Mouse (Mus musculus): ENCODE measurements around the gene Fbxo27. TPM values are rescaled to one million over a fixed set of nuclear protein-coding genes. Genes with fewer than 3 reads are reported as not detected.

Fbxo27 gene
- polyA plus RNA-seq (2015; fragmentation: Nextera tagmentation; extraction: Ambion mirVana) = 0.19 and 0.24 TPM in 2 replicates

DNA sequence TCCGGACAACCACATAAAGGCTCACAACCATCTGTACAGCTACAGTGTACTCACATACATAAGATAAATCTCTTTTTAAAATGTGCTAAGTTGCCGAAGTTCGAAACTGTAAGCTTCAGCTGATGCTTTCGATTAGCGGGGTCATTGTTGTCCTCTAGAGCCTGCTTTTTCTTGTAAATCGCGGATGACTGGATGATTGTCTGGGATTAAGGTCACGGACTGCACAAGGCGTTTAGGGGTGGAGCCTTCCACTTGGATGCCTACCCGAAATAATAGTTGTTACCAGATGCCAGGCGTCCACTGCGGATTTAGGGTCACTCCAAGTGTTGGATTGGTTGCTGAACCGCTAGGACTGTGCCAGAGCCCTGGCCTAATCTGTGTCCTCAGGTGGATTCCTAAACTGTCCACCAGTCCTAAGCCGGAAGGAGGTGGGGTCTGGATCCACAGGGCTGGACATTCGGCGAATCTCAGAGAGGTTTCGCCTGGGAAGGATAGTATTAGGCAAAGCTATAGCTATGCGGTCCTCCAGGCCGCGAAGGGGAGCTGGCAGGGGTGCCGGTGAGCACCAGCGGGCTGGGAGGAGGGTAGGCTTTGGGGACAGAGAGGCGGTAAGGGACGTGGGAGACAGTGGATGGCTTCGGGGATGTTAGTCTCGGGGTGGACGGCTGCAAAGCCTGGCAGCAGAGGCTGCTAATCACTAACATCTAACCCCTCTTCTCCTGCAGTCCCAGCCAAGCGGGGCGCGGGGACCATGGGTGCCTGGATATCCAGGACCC lies at the start of gene Fbxo27:
TSS of gene Fbxo27 (plus strand) at position 305 of the 776 bp plus-strand sequence.
- Histone ChIP-seq H3K27me3 (ENCODE audit: insufficient read depth, low read length) (peaks cover 21% of the 10 kb centered on the region), H3K4me3 (ENCODE audit: low read depth, low read length) (peak within 1 kb of the TSS; percentile 29), H3K4me2 (ENCODE audit: low read depth, low read length) (peak within 1 kb of the TSS; percentile 66), H3K36me3 (replicated peaks; ENCODE audit: insufficient read depth, low read length) (no peaks in the 10 kb centered on the region), H3K27ac (ENCODE audit: low read depth) (no peak within 1 kb of the TSS), H3K9me3 (ENCODE audit: low read length) (no peaks in the 10 kb centered on the region), H3K9ac (replicated peaks) (peak within 1 kb of the TSS; percentile 26; the same call in 1 of the 2 replicates), H3K4me1 (ENCODE audit: insufficient read depth) (peaks cover 7% of the 10 kb centered on the region; the same call in 1 of the 2 replicates)
- ATAC-seq (peak; percentile 18; the same call in 1 of the 2 replicates), DNase-seq (no peak)
- no peak for TF ChIP-seq EP300 (IDR thresholded peaks at IDR 0.05; ENCODE audit: low read depth)
- no peak for TF ChIP-seq CTCF (IDR thresholded peaks at IDR 0.05; ENCODE audit: low read depth)
- 39% methylated on average over 28 of the region's 30 CpGs for whole genome bisulfite sequencing (ENCODE audit: insufficient replicate concordance)

GRCm38 (mm10) chr7:28645366-28645765 lies 47.3 kb upstream of the Fbxo27 start:
- 80% methylated on average over 6 of the region's 6 CpGs for WGBS (ENCODE audit: insufficient replicate concordance)
- H3K27ac ChIP-seq (ENCODE audit: low read depth) = 0 out of 2 replicates have a peak overlapping the region, but pooled peaks have one; percentile 41

GRCm38 (mm10) chr7:28645947-28646475 lies 46.6 kb upstream of the Fbxo27 start:
- Histone ChIP-seq H3K27ac (ENCODE audit: low read depth) (peak overlapping the region; percentile 50; the same call in 1 of the 2 replicates), H3K9ac (replicated peaks) (no peak overlapping the region), H3K36me3 (replicated peaks; ENCODE audit: insufficient read depth, low read length) (no peaks in the 10 kb centered on the region), H3K9me3 (ENCODE audit: low read length) (no peaks in the 10 kb centered on the region), H3K27me3 (ENCODE audit: insufficient read depth, low read length) (no peaks in the 10 kb centered on the region), H3K4me3 (ENCODE audit: low read depth, low read length) (no peak overlapping the region), H3K4me2 (ENCODE audit: low read depth, low read length) (no peak overlapping the region), H3K4me1 (ENCODE audit: insufficient read depth) (no peaks in the 10 kb centered on the region)
- peak; percentile 85 for TF ChIP-seq EP300 (IDR thresholded peaks at IDR 0.05; ENCODE audit: low read depth)
- no peak for TF ChIP-seq CTCF (IDR thresholded peaks at IDR 0.05; ENCODE audit: low read depth)
- peak; percentile 96 for ATAC-seq
- WGBS (ENCODE audit: insufficient replicate concordance) = 63% methylated on average over 2 of the region's 2 CpGs
- peak; percentile 35 for DNase-seq

More at GRCm38 (mm10) chr7:28645366-28645765, 47.3 kb upstream of the Fbxo27 start:
- H3K9me3 ChIP-seq (ENCODE audit: low read length) = no peaks in the 10 kb centered on the region
- no peaks in the 10 kb centered on the region for H3K4me1 ChIP-seq (ENCODE audit: insufficient read depth)
- no peak for DNase-seq
- no peak overlapping the region for H3K9ac ChIP-seq (replicated peaks)
- no peak overlapping the region for H3K4me3 ChIP-seq (ENCODE audit: low read depth, low read length)
- H3K27me3 ChIP-seq (ENCODE audit: insufficient read depth, low read length) = no peaks in the 10 kb centered on the region
- no peak for ATAC-seq
- H3K36me3 ChIP-seq (replicated peaks; ENCODE audit: insufficient read depth, low read length) = no peaks in the 10 kb centered on the region
- H3K4me2 ChIP-seq (ENCODE audit: low read depth, low read length) = no peak overlapping the region
- TF ChIP-seq CTCF (IDR thresholded peaks at IDR 0.05; ENCODE audit: low read depth) = no peak
- no peak for TF ChIP-seq EP300 (IDR thresholded peaks at IDR 0.05; ENCODE audit: low read depth)

- WGBS (ENCODE audit: insufficient replicate concordance) = 52% methylated on average over 7 of the region's 7 CpGs
Measured at GRCm38 (mm10) chr7:28647016-28647415, 45.6 kb upstream of the Fbxo27 start.

DNA sequence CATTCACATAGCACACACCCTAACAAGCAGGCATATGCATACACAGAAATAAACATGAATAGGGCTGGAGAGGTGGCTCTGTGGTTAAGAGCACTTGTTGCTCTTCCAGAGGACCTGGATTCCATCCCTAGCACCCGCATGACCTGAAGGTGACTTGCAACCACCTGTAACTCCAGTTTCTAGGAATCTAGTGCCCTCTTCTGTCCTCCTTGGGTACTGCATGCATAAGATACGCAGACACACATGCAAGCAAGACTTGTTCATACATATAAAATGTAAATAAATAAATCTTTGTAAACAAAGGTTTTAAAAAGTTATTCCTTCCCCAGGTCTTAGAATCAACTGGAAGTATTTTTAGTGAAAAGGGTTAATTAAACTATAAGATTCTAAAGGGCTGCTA lies 41.5 kb upstream of the Fbxo27 start:
- H3K27me3 ChIP-seq (ENCODE audit: insufficient read depth, low read length) = no peaks in the 10 kb centered on the region
- H3K36me3 ChIP-seq (replicated peaks; ENCODE audit: insufficient read depth, low read length) = no peaks in the 10 kb centered on the region
- no peak for DNase-seq
- WGBS (ENCODE audit: insufficient replicate concordance) = 87% methylated on average over 2 of the region's 2 CpGs
- no peak overlapping the region for H3K4me3 ChIP-seq (ENCODE audit: low read depth, low read length)
- no peaks in the 10 kb centered on the region for H3K9me3 ChIP-seq (ENCODE audit: low read length)
- no peak overlapping the region for H3K9ac ChIP-seq (replicated peaks)
- H3K4me1 ChIP-seq (ENCODE audit: insufficient read depth) = no peaks in the 10 kb centered on the region
- no peak overlapping the region for H3K4me2 ChIP-seq (ENCODE audit: low read depth, low read length)
- peak; percentile 52 for TF ChIP-seq CTCF (IDR thresholded peaks at IDR 0.05; ENCODE audit: low read depth)
- TF ChIP-seq EP300 (IDR thresholded peaks at IDR 0.05; ENCODE audit: low read depth) = no peak
- ATAC-seq = no peak
- H3K27ac ChIP-seq (ENCODE audit: low read depth) = no peak overlapping the region

More at GRCm38 (mm10) chr7:28647016-28647415, 45.6 kb upstream of the Fbxo27 start:
- H3K27ac ChIP-seq (ENCODE audit: low read depth) = no peak overlapping the region
- no peak for ATAC-seq
- H3K36me3 ChIP-seq (replicated peaks; ENCODE audit: insufficient read depth, low read length) = no peaks in the 10 kb centered on the region
- H3K27me3 ChIP-seq (ENCODE audit: insufficient read depth, low read length) = no peaks in the 10 kb centered on the region
- no peak for TF ChIP-seq EP300 (IDR thresholded peaks at IDR 0.05; ENCODE audit: low read depth)
- peak; percentile 32 for TF ChIP-seq CTCF (IDR thresholded peaks at IDR 0.05; ENCODE audit: low read depth)
- no peaks in the 10 kb centered on the region for H3K9me3 ChIP-seq (ENCODE audit: low read length)
- no peak overlapping the region for H3K4me3 ChIP-seq (ENCODE audit: low read depth, low read length)
- no peak for DNase-seq
- H3K4me1 ChIP-seq (ENCODE audit: insufficient read depth) = no peaks in the 10 kb centered on the region
- H3K4me2 ChIP-seq (ENCODE audit: low read depth, low read length) = no peak overlapping the region
- H3K9ac ChIP-seq (replicated peaks) = no peak overlapping the region

DNA sequence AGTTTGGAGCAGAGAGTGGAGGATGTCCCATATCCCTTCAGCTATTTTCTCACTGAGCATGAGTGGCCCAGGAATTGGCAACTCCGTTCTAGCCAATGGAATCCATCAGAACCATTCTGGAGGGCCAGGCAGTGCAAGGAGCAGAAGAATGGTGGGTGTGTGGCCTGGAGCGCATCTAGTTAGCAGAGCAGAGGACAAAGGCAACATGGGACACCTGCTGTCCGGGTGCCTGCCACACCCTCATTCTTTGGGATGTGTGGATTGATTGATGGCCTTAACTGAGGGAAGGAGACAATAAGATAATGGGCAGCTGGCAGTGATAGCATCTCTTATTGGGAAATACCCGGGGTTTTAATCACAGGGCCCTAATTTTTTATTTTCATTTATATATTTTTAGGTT lies 36.2 kb upstream of the Fbxo27 start:
- H3K9ac ChIP-seq (replicated peaks) = no peak overlapping the region
- H3K4me3 ChIP-seq (ENCODE audit: low read depth, low read length) = no peak overlapping the region
- no peak overlapping the region for H3K27ac ChIP-seq (ENCODE audit: low read depth)
- 69% methylated on average over 4 of the region's 4 CpGs for WGBS (ENCODE audit: insufficient replicate concordance)
- TF ChIP-seq EP300 (IDR thresholded peaks at IDR 0.05; ENCODE audit: low read depth) = no peak
- TF ChIP-seq CTCF (IDR thresholded peaks at IDR 0.05; ENCODE audit: low read depth) = no peak
- DNase-seq = no peak
- no peaks in the 10 kb centered on the region for H3K27me3 ChIP-seq (ENCODE audit: insufficient read depth, low read length)
- no peaks in the 10 kb centered on the region for H3K4me1 ChIP-seq (ENCODE audit: insufficient read depth)
- H3K9me3 ChIP-seq (ENCODE audit: low read length) = no peaks in the 10 kb centered on the region
- H3K36me3 ChIP-seq (replicated peaks; ENCODE audit: insufficient read depth, low read length) = no peaks in the 10 kb centered on the region
- H3K4me2 ChIP-seq (ENCODE audit: low read depth, low read length) = no peak overlapping the region
- ATAC-seq = no peak

All from liver, postnatal 0 days (tissue).